Mouse (Mus musculus) lung, adult 2 months (tissue): ENCODE measurements at regions not wholly inside any gene's neighbourhood (a gene's known extent, or its start where the extent isn't known, plus 50 kb on each side); places are given as distances from the start of the nearest gene placed in this dataset.

Experiments used
- CTCF ChIP-seq: fragments of 200-500 bp; IDR thresholded peaks from 2 replicates; pipeline ENCODE4 v1.5.1; 2011; ENCODE audit warnings: mild to moderate bottlenecking, low read length, control low read depth; ENCODE audit not compliant: insufficient read depth
- POLR2A ChIP-seq: fragments of 200-500 bp; IDR thresholded peaks from 2 replicates; pipeline ENCODE4 v1.6.1; 2011; ENCODE audit warnings: low read depth, mild to moderate bottlenecking, control low read depth, low read length, borderline replicate concordance; ENCODE audit errors: extremely low read depth

DNA sequence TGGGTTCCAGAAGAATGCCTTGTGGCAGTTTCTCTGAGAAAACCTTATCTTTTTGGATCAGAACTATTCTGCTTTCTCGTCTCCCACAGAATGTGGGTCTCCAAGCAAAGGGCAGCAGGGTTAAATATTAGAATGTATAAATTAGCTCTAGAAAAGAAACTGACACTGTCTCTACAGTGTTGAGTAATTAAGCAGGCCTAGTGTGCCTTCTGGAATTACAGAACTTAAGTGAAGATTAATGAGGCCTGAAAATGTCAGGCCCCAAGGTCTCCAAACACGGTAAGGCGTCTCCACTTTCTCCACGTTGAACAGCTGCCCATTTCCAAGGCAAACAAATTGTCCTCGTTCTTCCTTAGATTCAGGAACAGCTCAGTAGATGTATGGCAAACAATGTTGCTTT is 66.5 kb upstream of the Tyrp1 start:
- TF ChIP-seq POLR2A (no peak), CTCF (no peak)
